Mouse (Mus musculus): ENCODE data around the gene Nutf2-ps1. TPM values are rescaled to one million over a fixed set of nuclear protein-coding genes. Genes with fewer than 3 reads are reported as not detected.

Gene Nutf2-ps1
- polyA plus RNA-seq, 1 experiment from 2014 or later = 373 TPM

- Histone ChIP-seq H3K9me3 (no peaks in the 10 kb centered on the region), H3K4me3 (no peak overlapping the region), H3K4me1 (0 out of 2 replicates have a peak, but pooled peaks cover 4% of the 10 kb centered on the region), H3K9ac (no peak overlapping the region), H3K27ac (no peak overlapping the region), H3K27me3 (no peaks in the 10 kb centered on the region), H3K36me3 (no peaks in the 10 kb centered on the region), H3K4me2 (replicated peaks) (no peak overlapping the region)
- WGBS = 50% methylated on average over 11 of the region's 11 CpGs
- no peak for ATAC-seq (ENCODE audit: low FRiP score, low read depth)
Measured at GRCm38 (mm10) chr19:53577025-53577800, 11.7 kb downstream of the Nutf2-ps1 start.

DNA sequence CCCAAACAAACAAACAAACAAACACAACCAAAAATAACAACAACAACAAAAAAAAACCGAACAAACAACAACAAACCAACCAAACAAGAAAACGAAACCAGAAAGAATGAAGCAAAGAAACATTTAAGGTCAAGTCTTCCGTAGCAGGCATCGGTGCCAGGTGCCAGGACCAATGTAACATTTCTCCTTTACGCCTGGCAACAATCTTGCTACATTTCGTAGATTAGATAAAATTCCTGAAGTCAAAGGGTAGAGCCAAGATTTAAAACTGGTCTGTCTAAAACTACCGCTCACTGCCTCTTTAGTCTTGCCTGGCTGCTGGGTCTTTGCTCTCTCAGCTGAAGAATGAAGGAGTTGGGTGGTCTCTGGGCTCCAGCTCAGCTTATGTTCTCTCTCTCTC lies 12.8 kb downstream of the Nutf2-ps1 start:
- Histone ChIP-seq H3K36me3 (no peaks in the 10 kb centered on the region), H3K4me3 (no peak overlapping the region), H3K27me3 (no peaks in the 10 kb centered on the region), H3K4me2 (replicated peaks) (no peak overlapping the region), H3K27ac (no peak overlapping the region), H3K9ac (no peak overlapping the region), H3K4me1 (0 out of 2 replicates have a peak, but pooled peaks cover 4% of the 10 kb centered on the region), H3K9me3 (no peaks in the 10 kb centered on the region)
- WGBS = 91% methylated on average over 7 of the region's 7 CpGs
- no peak for ATAC-seq (ENCODE audit: low FRiP score, low read depth)

DNA sequence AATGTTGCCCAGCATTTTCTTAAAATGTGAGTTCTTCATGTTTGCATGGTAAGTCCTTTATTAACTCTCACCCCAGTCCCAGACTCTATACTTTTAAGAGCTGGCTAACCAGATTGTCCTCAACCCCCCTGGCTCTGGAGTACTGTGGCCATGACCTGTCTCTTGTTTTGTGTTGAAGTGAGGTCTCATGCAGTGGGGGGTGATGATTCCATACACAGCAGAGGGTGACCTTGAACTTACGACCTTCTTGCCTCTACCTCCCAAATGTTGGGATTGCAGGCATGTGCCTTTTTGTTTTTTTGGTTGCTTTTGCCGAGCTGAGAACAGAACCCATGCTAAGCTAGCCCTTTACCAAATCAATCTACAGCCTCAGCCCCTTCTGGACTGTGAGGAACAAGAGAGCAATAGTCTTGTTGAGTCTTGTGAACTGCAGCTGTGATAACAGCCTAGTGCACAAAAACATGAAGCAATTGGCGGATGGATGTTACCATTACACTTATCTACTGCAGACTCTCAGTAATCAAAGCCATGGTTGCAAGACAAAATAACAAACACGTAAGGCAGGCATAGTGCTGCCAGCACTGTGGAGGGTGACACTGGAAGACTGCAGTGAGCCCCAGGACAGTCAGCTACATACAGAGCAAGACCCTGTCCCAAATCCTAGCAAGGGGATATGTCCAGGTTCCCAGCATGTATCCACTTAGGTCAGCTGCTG lies 13.4 kb downstream of the Nutf2-ps1 start:
- Histone ChIP-seq H3K27ac (no peak overlapping the region), H3K27me3 (no peaks in the 10 kb centered on the region), H3K9me3 (no peaks in the 10 kb centered on the region), H3K4me3 (no peak overlapping the region), H3K4me2 (replicated peaks) (no peak overlapping the region), H3K36me3 (no peaks in the 10 kb centered on the region), H3K4me1 (0 out of 2 replicates have a peak, but pooled peaks cover 4% of the 10 kb centered on the region), H3K9ac (no peak overlapping the region)
- WGBS = 85% methylated on average over 4 of the region's 4 CpGs
- ATAC-seq (ENCODE audit: low FRiP score, low read depth) = no peak

DNA sequence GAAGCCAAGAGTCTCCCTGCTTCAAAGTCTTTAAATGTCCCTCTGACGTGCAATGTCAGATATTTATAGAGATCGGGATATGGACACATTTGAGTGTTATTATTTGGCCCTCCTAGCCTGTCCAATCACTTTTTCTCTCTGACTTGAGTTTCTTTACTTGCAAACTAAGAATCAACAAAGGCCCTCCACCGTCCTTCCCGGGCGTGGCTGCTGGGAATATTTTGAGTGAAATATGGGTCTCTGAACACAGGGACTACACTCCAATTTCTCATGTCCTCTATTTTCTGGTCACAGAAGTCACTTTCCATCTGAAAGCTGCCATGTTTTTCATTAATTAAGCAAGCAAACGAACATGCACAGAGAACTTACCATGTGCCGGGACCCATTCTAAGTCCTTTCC lies 14.3 kb downstream of the Nutf2-ps1 start:
- H3K9me3 ChIP-seq = no peaks in the 10 kb centered on the region
- no peak overlapping the region for H3K27ac ChIP-seq
- H3K4me2 ChIP-seq (replicated peaks) = no peak overlapping the region
- ATAC-seq (ENCODE audit: low FRiP score, low read depth) = no peak
- no peak overlapping the region for H3K4me3 ChIP-seq
- H3K9ac ChIP-seq = no peak overlapping the region
- H3K27me3 ChIP-seq = no peaks in the 10 kb centered on the region
- WGBS = 88% methylated on average over 7 of the region's 7 CpGs
- H3K36me3 ChIP-seq = no peaks in the 10 kb centered on the region
- 0 out of 2 replicates have a peak, but pooled peaks cover 4% of the 10 kb centered on the region for H3K4me1 ChIP-seq

- no peak overlapping the region for H3K9ac ChIP-seq
- H3K27ac ChIP-seq = no peak overlapping the region
- H3K9me3 ChIP-seq = no peaks in the 10 kb centered on the region
- H3K36me3 ChIP-seq = no peaks in the 10 kb centered on the region
- H3K4me2 ChIP-seq (replicated peaks) = no peak overlapping the region
- no peak overlapping the region for H3K4me3 ChIP-seq
- no peaks in the 10 kb centered on the region for H3K27me3 ChIP-seq
- WGBS = 69% methylated on average over 8 of the region's 8 CpGs
- ATAC-seq (ENCODE audit: low FRiP score, low read depth) = no peak
- H3K4me1 ChIP-seq = 0 out of 2 replicates have a peak, but pooled peaks cover 4% of the 10 kb centered on the region
Measured at GRCm38 (mm10) chr19:53574131-53574530, 14.7 kb downstream of the Nutf2-ps1 start.

DNA sequence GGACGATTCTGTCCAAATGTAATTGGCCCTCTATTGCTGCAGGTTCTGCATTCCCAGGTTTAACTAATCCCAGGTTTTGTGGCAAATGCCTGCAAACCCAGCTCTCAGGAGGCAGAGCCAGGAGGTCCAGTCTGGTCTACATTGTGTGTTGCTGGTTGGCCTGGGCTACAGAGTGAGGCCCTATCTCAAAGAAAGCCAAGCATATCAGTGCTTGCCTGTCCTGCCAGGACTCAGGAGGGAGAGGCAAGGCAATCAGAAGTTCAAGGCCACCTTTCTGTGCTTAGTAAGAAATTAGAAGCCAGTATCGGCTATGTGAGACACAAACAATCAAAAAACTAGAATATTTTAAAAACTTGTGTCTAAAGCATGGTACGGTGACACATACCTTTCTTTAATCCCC lies 15.7 kb downstream of the Nutf2-ps1 start:
- Histone ChIP-seq H3K27me3 (no peaks in the 10 kb centered on the region), H3K4me3 (no peak overlapping the region), H3K9ac (no peak overlapping the region), H3K4me1 (no peaks in the 10 kb centered on the region), H3K4me2 (replicated peaks) (no peak overlapping the region), H3K36me3 (no peaks in the 10 kb centered on the region), H3K27ac (no peak overlapping the region), H3K9me3 (no peaks in the 10 kb centered on the region)
- no peak for ATAC-seq (ENCODE audit: low FRiP score, low read depth)
- WGBS = 83% methylated on average over 3 of the region's 3 CpGs

- Histone ChIP-seq H3K9me3 (no peaks in the 10 kb centered on the region), H3K4me3 (no peak overlapping the region), H3K4me2 (replicated peaks) (no peak overlapping the region), H3K27me3 (no peaks in the 10 kb centered on the region), H3K36me3 (no peaks in the 10 kb centered on the region), H3K9ac (no peak overlapping the region), H3K27ac (no peak overlapping the region), H3K4me1 (no peaks in the 10 kb centered on the region)
- 90% methylated on average over 12 of the region's 12 CpGs for WGBS
- ATAC-seq (ENCODE audit: low FRiP score, low read depth) = no peak
Measured at GRCm38 (mm10) chr19:53572607-53573006, 16.3 kb downstream of the Nutf2-ps1 start.

DNA sequence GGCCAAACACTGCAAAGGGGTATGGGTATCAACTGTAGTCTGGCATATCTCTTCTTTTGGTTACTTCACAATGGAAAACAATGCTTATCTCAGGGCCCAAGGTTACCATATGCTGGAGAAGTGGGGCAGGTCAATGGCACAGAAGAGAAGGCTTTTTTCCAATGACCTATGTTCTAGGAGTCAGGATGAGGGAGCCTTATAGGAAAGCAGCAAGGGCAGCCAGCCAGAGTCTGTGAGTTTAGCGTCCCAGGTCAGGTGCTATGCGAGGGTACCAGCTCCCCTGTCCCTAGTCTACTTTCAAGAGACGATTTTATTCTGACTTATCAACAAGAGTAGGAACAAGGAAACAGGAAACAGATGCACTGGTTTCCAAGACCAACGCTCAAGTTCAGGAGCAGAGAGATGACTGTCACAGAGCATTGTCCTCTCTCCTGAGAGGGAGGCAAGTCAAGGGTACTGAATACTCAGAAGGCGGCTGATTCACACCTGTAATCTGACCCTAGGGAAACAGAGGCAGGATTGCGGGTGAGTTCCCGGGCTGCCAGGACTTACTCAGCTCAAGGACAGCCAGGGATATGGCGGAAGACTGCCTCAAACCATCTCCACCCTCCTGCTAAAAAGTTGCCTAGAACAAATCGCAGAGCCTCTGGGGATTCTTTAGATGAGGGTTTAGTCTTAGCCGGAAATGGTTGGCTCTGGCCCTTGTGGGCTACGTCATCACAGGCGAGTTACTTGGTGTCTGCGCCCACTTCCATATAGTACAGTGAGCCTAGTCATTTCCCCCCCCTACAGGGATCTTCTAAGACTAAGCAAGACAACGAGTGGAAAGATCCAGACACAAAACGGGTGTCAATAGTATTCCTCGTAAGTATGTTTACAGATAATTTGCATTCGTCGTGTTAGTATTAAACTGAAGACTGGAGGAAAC lies 17.1 kb downstream of the Nutf2-ps1 start:
- Histone ChIP-seq H3K27ac (no peak overlapping the region), H3K4me3 (no peak overlapping the region), H3K36me3 (no peaks in the 10 kb centered on the region), H3K4me1 (no peaks in the 10 kb centered on the region), H3K9ac (no peak overlapping the region), H3K27me3 (no peaks in the 10 kb centered on the region), H3K9me3 (no peaks in the 10 kb centered on the region), H3K4me2 (replicated peaks) (no peak overlapping the region)
- no peak for ATAC-seq (ENCODE audit: low FRiP score, low read depth)
- WGBS = 72% methylated on average over 18 of the region's 18 CpGs

GRCm38 (mm10) chr19:53571056-53571455 lies 17.8 kb downstream of the Nutf2-ps1 start:
- Histone ChIP-seq H3K27ac (no peak overlapping the region), H3K4me2 (replicated peaks) (no peak overlapping the region), H3K4me3 (no peak overlapping the region), H3K9me3 (no peaks in the 10 kb centered on the region), H3K4me1 (no peaks in the 10 kb centered on the region), H3K9ac (no peak overlapping the region), H3K27me3 (no peaks in the 10 kb centered on the region), H3K36me3 (no peaks in the 10 kb centered on the region)
- no peak for ATAC-seq (ENCODE audit: low FRiP score, low read depth)
- WGBS = 76% methylated on average over 4 of the region's 4 CpGs

GRCm38 (mm10) chr19:53568553-53568952 lies 20.3 kb downstream of the Nutf2-ps1 start:
- H3K4me3 ChIP-seq = no peak overlapping the region
- no peaks in the 10 kb centered on the region for H3K36me3 ChIP-seq
- no peaks in the 10 kb centered on the region for H3K4me1 ChIP-seq
- no peak overlapping the region for H3K9ac ChIP-seq
- no peak for ATAC-seq (ENCODE audit: low FRiP score, low read depth)
- H3K27ac ChIP-seq = no peak overlapping the region
- no peaks in the 10 kb centered on the region for H3K27me3 ChIP-seq
- 63% methylated on average over 3 of the region's 3 CpGs for WGBS
- H3K9me3 ChIP-seq = no peaks in the 10 kb centered on the region
- no peak overlapping the region for H3K4me2 ChIP-seq (replicated peaks)

DNA sequence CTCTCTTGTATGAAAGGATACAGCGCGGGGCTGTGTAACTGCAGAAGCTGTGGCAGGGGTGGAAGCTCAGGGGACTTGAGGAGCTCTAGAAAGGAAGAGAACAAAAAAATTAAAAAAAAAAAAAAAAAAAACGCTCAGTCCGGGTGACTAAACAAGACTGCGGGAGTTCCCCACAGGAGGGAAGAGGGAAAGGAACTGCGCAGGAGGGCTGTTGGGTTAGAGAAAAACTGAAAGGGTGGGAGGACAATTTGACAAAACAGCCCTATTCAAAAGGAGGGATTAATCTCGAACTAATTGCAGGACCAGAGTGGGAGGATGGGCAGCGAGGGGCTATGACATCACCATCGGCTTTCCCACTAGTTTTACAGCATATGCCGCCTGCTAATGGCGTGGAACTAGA lies 21.0 kb downstream of the Nutf2-ps1 start:
- 46% methylated on average over 10 of the region's 11 CpGs for WGBS
- Histone ChIP-seq H3K9ac (no peak overlapping the region), H3K36me3 (no peaks in the 10 kb centered on the region), H3K9me3 (0 out of 2 replicates have a peak, but pooled peaks cover 3% of the 10 kb centered on the region), H3K4me1 (no peaks in the 10 kb centered on the region), H3K4me2 (replicated peaks) (no peak overlapping the region), H3K27ac (no peak overlapping the region), H3K4me3 (no peak overlapping the region), H3K27me3 (no peaks in the 10 kb centered on the region)
- no peak for ATAC-seq (ENCODE audit: low FRiP score, low read depth)
